Mouse (Mus musculus) embryonic fibroblast, embryonic 13.5 days (primary cell): ENCODE measurements around the gene Pdha2.

Source experiments
- CTCF ChIP-seq: IDR thresholded peaks from 2 replicates; pipeline ENCODE4 v1.5.1; 2011; ENCODE audit warnings: mild to moderate bottlenecking, control low read depth, low read length, moderate library complexity, borderline replicate concordance; ENCODE audit not compliant: insufficient read depth
- POLR2A ChIP-seq: IDR thresholded peaks from 2 replicates; pipeline ENCODE4 v1.6.1; 2011; ENCODE audit warnings: low read depth, mild to moderate bottlenecking, control low read depth, low read length, moderate library complexity

GRCm38 (mm10) chr3:141160986-141161385 is 51.2 kb downstream of the Pdha2 start:
- no peak for TF ChIP-seq POLR2A
- no peak for TF ChIP-seq CTCF
